Mouse (Mus musculus) urinary bladder, postnatal 14 days (tissue): ENCODE measurements around the gene 5430427O19Rik.

Experiments used
- DNase-seq: peaks from one replicate; pipeline ENCODE4 v3.0.0; 2021; ENCODE audit warnings: low spot score

5430427O19Rik gene

DNA sequence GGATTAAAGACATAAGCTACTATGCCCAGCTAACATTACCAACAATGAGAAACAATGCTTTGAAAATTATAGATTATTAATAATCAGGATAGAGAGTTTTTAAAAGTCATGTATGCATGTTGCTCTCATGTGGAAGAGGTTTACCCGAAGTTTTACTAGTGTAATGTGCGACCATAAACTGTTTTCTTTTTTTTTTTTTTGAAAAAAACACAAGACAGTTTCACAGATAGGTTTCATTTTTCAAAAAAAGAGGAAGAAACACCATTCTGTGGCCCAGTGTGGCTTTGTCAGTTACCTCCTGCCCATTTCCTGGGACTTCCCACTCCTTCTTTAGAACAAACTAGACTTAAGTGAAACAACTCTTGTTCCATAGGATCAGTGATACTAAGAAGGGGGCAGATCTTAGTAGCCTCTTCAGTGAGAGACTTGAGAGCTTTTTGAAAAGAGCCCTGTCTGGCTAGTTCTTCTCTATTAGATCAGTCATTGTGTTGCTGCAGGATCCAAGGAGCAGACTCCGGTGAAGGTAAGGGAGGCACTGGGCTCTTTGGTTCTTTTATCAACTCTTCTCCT is at the start of gene 5430427O19Rik:
Gene 5430427O19Rik (plus strand): TSS at position 441 of the 570 bp plus-strand sequence.
- no peak for DNase-seq

- no peak for DNase-seq
These were observed 42.3 kb upstream of the 5430427O19Rik start for GRCm38 (mm10) chrX:85827719-85828453.

GRCm38 (mm10) chrX:85829000-85829399 is 41.2 kb upstream of the 5430427O19Rik start:
- DNase-seq = no peak

DNA sequence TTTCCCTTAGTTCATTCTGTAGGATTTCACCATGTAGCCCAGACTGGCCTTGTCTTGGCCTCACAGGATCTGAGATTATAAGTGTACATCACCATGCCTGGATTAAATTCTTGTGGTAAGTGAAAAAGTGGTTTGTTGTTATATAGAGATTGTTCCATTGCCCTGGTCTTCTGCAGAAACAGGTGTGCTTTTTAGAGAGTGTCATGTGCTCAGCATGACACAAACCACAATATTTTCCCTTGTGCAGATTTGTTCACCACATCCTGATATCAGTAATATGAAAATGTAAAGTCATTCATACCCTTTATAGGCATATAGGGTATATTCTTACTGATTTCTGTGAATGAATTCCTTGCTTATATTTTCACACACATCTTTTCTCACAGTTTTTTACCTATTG is 31.0 kb upstream of the 5430427O19Rik start:
- no peak for DNase-seq

GRCm38 (mm10) chrX:85855938-85856337 is 14.2 kb upstream of the 5430427O19Rik start:
- DNase-seq = no peak

- no peak for DNase-seq
These were observed 13.0 kb upstream of the 5430427O19Rik start for GRCm38 (mm10) chrX:85857169-85857568.

- no peak for DNase-seq
These were observed 2.1 kb upstream of the 5430427O19Rik start for GRCm38 (mm10) chrX:85868079-85868478.

- peak; percentile 40 for DNase-seq
These were observed 1.4 kb downstream of the 5430427O19Rik start for GRCm38 (mm10) chrX:85871371-85872056.

GRCm38 (mm10) chrX:85874367-85874766 is 4.2 kb downstream of the 5430427O19Rik start:
- DNase-seq = no peak

- DNase-seq = no peak
These were observed 5.8 kb downstream of the 5430427O19Rik start for GRCm38 (mm10) chrX:85875951-85876350.

GRCm38 (mm10) chrX:85877747-85878146 is 7.6 kb downstream of the 5430427O19Rik start:
- DNase-seq = no peak

DNA sequence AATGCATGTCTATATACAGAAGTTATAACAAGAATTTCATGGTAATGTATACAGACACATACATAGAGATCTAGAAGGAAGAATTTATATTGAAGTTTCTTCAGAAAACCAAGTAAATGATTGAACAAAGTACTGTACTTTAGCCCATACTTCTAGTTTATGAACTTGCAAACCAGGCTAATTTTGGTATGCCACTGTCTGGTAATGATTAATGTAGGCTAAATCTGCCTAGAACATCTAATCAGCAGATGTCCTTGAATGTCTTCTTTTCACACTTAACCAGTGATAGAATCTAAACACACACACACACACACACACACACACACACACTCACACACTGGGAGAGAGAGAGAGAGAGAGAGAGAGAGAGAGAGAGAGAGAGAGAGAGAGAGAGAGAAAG is 8.1 kb downstream of the 5430427O19Rik start:
- no peak for DNase-seq

DNA sequence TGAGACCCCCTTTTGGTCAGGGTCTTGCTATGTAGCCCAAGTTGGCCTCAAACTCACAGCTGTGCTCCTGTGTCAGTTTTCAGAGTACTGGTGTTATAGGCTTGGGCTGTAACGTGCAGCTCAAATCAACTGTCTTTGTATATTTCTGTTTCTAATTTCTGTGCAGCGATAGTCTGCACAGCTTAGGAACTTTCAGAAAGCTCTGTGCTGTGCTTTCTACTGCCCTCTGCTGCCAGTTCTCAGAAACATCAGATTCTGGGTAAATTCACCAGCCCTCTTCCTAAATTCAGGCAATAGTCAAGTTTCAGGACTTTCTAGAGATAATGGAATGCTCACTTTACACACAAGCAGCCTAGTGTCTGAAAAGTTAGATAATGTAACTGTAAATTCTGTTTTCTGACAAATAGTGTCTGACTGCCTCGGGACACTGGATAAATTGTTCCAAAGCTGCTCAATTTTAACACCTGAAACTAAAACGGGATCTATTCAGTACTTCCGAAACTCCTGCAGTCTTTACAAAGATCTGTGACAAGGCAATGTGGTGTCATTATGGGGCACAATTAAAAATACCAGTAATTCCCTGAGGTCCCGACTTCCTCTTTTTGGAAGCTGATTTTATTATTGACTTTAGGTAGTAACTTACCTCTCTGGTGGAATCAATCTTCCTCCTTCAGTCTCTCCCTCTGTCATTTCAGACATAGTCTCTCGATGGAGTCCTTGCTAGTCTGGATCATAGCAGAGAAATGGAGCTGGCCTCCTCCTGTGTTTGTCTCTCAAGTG is 9.2 kb downstream of the 5430427O19Rik start:
- peak; percentile 16 for DNase-seq

- no peak for DNase-seq
These were observed 16.5 kb downstream of the 5430427O19Rik start for GRCm38 (mm10) chrX:85886651-85887050.

- DNase-seq = no peak
These were observed 31.0 kb downstream of the 5430427O19Rik start for GRCm38 (mm10) chrX:85901195-85901594.

DNA sequence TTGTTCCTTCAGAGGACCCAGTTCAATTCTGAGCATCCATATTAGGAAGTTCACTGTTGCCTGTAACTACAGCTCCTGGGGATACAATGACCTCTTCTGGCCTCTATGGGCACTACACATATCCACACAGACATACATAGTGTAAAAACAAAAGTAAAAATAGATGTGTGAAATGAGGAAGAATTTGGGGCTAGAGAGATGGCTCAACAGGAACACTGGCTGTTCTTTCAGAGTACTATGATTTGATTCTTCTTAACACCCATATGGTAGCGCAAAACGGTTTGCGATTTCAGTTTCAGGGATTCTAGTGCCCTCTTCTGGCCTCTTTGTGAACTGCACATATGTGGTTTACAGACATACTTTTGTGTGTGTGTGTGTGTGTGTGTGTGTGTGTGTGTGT is 48.9 kb downstream of the 5430427O19Rik start:
- DNase-seq = peak; percentile 10

GRCm38 (mm10) chrX:85932991-85933390 is 62.8 kb downstream of the 5430427O19Rik start:
- DNase-seq = no peak
